Mouse (Mus musculus): ENCODE measurements around the gene Tmem106a.
"Not testable (repeated sequence)": the region's sequence is repeated elsewhere in the genome, so short reads cannot be mapped to it uniquely, and the experiment has no call there.

The Tmem106a gene

DNA sequence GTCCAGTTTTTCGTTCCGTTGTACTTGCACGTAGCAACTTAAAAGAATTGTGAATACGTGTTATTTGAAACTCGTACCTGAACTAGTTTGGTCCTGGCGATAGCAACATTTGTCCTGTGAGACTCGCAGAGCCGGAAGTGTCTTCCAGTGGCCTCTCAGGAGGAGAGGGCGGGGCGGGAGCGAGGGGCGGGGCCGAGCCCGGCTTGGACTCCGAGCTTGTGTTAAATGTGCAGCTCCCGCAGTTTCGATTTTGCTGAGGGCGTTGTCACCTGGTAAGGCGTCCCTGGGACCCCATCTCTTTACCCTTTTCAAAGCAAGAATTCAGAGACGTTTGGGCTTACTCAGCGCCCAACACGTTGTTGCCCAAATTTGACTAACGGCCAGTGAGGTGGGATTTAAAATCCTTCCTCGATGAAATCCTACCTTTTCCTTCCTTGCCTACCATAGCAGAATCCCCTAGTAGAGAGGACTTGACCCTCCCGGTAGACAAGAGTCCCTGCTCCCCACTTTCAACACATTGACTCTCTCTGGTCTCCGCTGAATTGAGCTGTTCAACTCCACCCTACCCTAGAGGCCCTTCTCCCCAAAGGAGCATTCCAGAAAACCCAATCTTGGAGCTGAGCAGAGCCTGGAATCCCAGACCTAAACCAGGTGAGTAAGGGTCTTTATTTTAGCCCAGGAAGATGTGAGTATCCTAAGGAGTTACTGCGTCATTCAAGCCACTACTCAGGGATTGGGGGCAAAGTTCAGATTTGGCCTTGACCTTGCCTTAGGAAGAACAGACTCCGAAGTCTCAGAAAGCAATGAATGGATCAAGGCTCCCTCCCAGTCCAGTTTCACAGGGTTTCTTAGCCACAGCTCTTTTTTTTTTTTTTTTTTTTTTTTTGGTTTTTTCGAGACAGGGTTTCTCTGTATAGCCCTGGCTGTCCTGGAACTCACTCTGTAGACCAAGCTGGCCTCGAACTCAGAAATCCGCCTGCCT lies at the start of gene Tmem106a:
Tmem106a (plus strand) TSS at position 189 of the 982 bp plus-strand sequence.
- no peak for DNase-seq

DNA sequence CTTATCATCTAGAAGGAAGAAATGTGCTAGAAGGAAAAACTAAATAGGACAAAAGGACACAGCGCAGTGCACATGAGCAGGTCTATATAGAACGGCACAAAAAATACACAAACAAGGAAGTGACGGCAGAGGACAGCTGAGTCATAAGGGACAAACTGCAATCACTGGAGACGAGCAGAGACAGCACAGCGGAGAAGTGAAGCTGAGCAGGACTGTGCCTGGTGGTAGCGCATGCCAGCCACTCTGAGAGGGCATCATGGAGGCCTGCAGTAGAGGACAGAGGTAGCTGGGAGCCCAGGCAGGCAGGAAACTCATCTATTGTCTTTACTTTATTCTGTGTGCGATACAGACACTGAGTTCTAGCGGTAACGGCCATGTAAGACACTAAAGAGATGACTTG lies 38.5 kb upstream of the Tmem106a start:
- no peak for DNase-seq

DNA sequence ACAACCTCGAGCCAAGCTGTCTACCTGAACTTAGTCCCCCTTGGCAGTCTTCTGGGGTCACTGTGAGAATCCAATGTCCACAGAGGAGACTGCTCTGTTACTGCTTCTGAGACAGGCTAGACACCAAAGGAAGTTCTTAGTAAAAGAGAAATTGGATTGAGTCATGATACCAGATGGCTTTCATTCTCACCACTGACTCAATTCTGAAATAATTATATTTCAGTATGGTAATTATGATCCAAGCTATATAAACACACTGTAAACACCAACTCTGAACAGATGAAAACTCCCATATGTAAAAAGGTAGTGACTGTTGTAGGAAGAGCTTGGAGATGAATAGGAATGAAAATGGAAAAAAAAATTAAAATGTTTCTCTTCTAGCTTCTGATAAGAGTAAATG lies 37.9 kb upstream of the Tmem106a start:
- DNase-seq: no peak

DNA sequence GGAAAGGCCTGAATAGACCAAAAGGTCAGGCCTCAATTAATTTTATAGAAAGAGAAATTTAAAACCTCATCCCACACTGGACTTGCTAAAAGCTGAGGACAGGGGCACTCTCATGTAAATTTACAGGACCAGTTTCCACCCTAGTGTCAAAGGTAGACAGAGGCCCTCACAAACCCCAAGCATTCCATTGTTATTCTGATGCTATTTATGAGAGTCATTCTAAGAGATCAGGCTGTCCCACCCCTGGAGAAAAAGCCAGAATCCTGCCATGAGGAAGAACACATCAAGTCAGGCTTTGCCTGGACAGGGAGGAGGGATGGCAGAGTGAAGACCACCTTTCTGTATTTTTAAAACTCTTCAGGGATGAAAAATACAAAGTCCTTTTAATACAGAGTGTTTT lies 33.5 kb upstream of the Tmem106a start:
- DNase-seq: no peak

DNA sequence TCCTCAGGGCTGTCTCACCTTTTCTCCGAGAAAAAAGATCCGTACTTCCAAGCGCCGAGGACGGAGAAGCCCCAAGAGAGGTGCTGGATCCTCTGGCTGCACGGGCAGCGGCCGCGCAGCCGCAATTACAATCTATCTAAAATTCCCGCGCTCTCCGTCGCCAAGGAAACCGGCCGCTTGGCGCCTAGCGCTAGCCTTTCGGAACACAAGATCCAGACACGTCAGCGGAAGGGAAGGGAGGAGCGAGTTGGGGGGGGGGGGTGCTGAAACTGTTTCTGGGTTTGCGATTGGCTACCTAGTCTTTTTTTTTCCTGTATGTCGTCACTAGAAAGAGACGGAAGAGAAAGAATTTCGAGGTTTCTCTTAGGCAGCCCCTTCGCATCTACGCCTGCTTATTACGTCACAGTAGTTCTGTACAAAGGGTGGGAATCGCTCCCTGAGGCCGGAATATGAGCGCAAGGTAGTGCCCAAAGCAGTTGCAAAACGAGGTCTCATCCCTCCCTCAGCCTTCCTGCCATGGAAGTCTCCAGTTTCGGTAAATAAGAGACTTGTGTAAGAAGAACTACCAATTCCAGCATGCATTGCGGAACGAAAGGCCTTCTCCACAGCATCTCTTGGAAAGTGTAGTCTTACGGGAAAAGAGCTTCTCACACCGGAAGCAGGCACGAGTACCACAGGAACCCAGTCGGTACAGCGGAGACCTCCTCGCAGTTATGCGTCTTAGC lies 30.1 kb upstream of the Tmem106a start, which contains the start of the genes Brca1 and Nbr1:
Brca1 (minus strand) TSS at position 205 of the 725 bp plus-strand sequence.
Nbr1 (plus strand) TSS at position 399 of the 725 bp plus-strand sequence.
- DNase-seq: peak; percentile 90 to 93

DNA sequence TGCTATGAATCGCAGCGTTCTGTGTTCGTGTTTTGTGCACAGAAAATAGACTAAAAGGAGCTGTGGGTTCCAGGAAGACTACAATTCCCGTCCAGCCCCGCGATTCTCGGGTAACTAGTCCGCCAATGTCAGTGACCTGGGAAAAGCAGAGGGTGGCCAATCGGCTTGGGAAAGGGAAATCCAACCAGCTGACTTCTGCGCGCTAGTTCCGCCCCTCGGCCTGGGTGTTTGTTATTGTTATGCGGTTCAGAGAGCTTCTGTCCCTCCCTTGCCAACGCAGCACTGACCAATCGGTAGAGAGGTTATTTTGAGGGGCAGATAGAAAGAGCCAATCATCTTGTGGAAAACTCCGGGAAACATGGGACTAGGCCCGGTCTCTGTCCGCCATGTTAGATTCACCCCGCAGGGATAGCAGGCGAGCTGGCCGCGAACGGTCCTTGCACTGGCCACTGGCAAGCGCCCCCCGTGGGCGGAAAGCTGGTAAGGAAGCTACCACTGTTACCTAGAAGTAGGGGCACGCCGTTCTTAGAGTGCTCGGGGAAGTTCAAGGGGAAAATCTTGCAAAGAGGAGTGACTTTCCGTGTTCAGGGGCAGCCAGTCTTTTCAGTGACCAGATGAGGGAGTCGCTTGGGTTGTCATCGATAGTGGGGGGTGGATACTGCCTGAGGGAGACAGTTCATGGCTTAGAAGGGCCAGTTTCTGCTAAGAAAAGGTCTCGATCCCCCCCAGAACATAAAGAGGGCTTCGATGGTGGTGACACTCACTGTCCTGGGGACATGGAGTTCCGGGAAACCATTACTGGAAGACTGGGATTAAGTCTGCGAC lies 29.4 kb upstream of the Tmem106a start:
- DNase-seq: peak; percentile 96 to 97

DNA sequence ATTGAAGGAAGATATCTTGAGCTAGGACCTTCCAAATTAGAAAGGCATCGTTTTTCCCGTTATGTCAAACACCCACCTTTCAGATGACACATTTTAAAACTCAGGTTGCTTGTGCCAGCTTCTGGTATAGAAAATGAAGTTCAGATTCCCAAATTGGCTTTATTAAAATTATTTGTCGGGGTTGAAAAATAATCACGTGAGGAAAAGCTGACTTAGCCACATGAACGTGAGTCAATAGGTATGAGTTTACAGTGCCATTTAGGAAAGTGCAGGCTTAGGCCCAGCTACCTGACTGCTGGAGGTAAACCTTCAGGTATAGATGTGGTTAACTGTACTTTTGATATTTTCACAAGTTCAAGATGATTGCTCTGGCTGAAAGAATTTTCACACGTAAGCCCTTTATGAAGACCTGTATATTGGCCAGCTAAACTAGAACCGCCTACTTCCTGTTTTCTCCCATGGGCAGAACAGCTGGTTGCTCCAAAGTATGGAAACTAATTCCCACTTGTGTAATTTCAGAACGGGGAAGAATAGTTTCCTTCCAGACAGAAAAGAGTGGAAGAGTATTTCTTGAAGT lies 28.6 kb upstream of the Tmem106a start:
- DNase-seq: no peak

DNA sequence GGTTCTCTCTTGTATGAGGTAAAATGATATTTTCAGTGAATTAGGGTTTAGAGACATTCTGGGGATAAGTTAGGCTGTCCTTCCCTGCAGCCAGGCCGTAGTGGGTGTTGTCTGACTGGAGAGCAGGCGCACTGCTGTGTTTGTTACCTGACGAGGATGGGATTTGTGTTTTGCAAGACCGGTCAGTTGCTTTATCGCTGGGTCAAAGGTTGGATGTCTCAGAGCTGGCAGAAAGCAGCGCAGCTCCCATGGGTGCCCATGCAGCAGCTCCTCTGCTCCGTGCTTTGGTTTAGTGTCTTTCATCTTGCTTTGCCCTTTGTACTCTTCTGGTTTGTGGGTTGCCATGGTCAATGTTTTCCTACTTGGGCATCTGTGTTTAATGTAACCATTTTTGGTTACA lies 25.5 kb upstream of the Tmem106a start:
- DNase-seq: no peak

DNA sequence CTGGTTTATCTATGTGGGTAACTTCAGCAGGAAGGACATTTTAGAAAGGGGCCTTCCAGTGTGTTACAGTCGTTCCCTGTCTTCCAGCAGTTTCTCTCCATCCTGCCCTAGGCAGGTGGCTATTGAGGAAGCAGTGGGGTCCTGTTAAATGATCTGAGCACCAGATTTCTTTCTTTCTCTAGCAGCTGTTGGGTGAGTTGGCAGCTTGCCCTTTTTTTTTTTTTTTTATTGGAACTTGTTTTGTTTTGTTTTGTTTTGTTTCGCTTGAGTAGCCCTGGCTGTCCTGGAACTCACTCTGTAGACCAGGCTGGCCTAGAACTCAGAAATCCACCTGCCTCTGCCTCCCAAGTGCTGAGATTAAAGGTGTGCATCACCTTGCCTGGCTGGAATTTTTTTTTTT lies 25.1 kb upstream of the Tmem106a start:
- DNase-seq: no peak

DNA sequence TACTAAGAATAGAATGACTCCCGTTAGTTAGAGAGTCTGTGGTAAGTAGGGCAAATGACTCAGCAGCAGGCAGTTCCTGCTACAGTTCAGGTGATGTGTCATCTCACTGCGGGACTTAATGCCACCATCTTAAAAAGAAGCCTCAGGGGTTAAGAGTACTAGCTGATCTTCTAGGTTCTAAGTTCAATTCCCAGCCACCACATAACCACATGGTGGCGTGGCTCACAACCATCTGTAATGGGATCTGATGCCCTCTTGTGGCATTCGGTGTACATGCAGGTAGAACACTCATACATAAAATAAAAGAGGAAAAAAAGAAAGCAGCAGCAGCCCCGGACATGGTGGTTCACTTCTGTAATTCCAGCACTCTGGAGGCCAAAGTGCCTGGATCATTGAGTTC lies 19.7 kb upstream of the Tmem106a start:
- DNase-seq: peak; percentile 34 to 42

DNA sequence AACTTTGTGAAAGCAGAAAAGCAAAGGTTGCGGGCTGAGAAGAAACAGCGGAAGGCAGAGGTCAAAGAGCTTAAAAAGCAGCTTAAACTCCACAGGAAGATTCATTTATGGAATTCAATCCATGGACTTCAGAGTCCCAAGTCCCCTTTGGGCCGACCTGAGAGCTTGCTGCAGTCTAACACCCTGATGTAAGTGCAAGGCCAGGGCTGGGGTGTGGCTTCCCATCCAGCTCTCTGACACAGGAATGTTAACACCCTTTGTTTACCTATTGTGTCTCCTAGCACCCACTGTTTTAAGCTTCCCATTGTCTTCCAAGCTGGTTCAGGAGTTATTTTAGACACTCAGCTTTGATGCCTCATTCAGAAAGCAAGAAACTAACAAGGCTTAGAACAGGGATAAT lies 13.6 kb upstream of the Tmem106a start:
- no peak for DNase-seq

DNA sequence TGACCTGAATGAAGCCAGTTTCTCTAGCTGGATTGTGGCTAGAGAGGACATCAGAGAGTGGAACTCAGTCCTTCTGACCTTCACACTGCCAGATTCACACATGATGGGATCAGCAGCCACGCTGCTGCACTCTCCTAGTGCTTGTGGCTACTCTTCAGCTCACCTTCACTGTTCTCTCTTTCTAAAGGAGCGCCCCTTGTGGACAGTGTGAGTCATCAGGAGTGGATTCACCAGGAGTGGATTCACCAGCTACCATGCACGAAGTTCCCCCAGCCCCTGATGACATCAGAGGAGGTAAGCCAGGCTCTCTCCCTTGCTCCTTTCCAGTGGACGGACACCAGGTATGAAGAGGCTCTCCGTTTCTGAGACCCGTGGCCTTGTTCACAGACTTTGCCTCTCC lies 5.9 kb upstream of the Tmem106a start:
- DNase-seq: no peak

DNA sequence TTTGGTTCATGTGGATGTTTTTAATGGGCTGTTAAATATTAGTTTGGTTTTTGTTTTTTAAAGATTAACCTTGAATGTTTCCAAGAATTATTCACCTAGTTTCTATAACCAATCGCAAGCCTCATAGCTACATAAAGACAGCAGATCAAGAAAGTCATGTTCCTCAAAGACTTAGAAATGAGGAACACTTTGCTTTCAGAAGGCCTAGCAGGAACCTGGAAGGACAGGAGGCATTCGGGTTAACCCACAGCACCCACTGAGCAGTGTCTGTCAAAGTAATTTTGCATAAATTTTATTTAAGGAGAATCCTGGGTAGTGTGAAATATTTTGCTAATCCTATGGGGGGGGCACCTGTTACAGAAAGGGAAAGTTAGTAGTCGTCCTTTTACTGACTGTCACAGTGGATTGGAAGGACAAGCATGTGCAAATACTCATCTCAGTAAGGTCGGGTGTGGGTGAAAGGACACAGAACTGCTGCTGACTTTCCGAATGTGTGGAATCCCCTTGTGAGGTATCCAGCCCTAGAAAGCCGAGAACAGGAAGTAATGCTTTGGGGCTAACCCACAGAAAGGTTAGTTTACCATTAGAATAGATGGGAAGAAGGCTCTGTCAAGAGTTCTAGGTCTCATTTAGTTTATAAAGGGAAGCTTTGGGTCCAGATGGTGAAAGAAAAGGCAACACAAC lies 819 bp upstream of the Tmem106a start:
- DNase-seq: no peak

DNA sequence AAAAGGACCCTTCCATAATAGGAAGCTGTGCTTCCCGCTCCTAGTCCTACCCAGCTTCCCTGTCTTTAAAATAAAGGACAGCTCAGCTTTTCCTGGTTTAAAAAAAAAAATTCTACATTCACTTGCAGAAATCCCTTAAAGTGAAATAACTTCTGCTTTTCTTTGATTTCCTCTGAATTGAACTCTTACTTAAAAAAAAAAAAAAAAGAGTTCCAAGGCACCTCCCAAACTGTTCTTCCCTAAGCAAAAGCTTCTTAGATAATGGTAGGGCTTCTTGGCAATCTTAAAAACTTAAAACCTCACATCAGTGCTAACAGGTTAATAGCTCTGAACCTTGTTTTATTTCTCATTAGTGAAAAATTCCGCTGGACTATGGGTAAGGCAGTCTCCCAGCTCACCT lies 1.2 kb downstream of the Tmem106a start:
- no peak for DNase-seq

DNA sequence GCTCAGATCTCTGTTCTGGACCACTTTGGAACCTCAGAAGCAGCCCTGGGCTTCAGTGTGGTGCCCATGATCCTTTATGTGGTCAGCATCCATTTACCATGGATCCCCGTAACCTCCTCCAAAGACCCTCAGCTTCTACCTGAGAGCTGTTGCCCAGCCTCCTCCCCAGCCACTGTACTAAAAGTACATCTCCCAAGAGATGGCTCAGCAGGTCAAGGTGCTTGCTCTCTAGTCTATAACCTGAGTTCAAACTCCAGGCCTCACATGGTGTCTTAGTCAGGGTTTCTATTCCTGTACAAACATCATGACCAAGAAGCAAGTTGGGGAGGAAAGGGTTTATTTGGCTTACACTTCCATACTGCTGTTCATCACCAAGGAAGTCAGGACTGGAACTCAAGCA lies 3.0 kb downstream of the Tmem106a start:
- not testable (repeated sequence) for DNase-seq

DNA sequence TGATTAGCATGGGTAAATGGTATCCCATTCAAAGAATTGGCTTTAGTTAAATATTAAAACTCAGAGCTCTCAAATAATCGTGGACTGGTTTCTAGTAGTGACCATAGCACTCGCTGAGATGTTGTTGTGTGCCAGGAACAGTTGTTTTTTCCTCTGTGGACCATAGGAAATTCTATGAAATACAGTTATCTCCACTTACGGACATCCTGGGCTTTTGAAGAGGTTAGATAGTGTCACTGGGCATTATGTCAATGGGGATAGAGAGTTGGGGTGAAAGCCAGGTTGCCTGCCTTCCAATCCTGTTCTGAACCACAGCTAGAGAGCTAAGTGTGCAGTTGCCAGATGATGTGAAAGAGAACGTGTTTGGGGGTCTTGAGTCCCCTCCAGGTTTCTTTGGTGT lies 3.8 kb downstream of the Tmem106a start:
- no peak for DNase-seq

DNA sequence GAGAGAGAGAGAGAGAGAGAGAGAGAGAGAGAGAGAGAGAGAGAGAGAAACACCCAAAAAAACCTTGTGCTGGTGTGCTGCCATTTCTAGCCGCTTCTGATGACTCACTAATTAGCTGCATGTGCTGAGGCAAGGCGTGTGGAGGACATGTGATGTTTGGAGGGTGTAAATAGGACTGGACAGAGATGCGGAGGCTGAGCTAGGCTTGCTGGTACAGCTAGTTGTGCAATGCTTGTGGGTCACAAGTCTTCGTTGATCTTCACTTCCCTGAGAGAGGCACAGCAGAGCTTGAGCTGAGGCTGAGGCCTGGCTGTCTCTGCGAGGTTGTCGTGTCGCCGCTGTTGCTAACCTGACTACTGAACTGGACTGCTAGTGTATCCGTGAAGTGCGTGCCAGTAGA lies 5.6 kb downstream of the Tmem106a start:
- DNase-seq: no peak

DNA sequence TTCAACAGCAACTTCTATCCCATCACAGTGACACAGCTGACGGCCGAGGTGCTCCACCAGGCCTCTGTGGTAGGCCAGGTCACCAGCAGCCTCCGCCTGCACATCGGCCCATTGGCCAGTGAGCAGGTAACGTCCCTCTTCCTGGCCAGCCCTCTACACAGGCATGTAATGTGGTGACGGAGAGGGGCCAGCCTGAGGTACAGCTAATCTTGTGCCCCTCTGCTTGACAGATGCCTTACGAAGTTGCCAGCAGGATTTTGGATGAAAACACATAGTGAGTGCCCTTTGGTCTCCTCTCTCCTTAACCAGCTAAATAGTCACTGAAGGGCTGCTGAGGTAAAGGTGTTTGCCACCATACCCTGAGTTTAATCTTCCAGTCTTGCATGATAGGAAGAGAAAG lies 6.8 kb downstream of the Tmem106a start:
- DNase-seq: no peak

DNA sequence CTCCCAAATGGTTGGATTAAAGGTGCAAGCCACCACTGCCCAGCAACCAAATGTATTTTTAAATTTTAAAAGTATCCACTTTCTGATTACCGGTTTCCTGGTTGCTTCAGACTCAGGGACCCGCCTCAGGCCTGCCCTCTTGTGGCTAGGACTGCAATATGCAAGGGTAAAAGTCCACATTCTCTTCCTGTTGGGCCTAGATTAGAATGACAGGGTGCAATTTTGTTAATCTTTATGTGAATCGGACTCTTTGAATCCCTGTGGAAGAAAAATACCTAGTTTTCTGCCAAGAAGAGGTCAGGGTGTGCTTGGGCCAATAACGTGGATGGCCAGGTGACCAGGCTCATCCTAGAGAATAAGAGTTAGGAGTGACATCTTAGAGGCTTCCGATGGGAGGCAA lies 7.4 kb downstream of the Tmem106a start:
- DNase-seq: peak; percentile 44 to 54

DNA sequence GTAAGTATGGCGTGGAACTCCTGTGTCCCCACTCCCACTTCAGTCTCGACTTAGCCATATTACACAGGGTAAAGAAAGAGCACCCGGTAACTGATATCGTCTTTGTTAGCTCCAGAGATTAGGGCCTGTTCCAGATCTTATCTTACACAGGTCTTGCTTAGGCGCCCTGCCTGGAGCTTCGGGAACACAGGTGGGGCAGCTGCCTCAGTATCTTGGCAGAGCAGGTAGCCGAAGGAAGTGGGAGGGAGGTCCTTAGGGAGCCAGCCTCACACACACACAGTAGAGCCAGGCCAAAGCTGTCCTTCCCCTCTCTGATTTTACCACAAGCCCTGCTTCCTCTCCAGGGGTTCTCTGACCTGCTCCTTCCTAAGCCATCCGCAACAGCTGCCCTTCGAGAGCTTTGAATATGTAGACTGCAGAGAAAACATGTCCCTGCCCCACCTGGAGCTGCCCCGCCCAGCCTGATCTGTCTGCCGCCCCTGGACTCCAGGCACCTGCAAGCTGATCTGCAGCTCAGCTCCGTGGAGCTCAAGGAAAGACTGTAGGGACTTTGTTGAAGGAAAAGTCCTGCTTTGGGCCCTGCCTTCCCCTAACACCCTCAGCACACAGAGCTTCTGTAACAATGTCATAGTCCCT lies 8.1 kb downstream of the Tmem106a start:
- DNase-seq: no peak

DNA sequence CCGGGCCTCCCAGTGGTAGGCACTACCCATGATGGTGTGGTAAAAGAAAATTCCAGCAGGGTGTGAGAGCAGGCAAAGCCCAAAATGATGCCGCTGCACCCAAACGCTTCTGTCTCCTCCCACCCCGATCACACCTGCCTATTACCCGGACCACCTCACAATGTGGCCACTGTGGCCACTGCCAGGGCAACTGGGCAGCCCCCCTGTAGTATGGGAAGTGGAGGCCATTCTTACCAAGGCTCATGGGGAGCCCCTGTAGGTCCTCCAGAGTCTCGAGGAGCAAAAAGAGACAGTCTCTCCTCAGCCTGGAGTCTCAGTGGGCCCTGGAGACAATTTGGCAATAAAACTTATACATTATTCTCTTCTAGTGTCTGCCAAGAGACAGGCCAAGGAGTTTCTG lies 17.1 kb downstream of the Tmem106a start, which contains the start of gene Gm11634:
Gm11634 (minus strand) TSS at position 101 of the 400 bp plus-strand sequence.
- no peak for DNase-seq
